Mouse (Mus musculus): ENCODE measurements around the gene Fopnl. TPM values are rescaled to one million over a fixed set of nuclear protein-coding genes. Genes with fewer than 3 reads are reported as not detected.

The Fopnl gene
- 150 and 154 TPM in 2 replicates for polyA plus RNA-seq (2014; fragmentation: Nextera tagmentation; extraction: Ambion mirVana)

DNA sequence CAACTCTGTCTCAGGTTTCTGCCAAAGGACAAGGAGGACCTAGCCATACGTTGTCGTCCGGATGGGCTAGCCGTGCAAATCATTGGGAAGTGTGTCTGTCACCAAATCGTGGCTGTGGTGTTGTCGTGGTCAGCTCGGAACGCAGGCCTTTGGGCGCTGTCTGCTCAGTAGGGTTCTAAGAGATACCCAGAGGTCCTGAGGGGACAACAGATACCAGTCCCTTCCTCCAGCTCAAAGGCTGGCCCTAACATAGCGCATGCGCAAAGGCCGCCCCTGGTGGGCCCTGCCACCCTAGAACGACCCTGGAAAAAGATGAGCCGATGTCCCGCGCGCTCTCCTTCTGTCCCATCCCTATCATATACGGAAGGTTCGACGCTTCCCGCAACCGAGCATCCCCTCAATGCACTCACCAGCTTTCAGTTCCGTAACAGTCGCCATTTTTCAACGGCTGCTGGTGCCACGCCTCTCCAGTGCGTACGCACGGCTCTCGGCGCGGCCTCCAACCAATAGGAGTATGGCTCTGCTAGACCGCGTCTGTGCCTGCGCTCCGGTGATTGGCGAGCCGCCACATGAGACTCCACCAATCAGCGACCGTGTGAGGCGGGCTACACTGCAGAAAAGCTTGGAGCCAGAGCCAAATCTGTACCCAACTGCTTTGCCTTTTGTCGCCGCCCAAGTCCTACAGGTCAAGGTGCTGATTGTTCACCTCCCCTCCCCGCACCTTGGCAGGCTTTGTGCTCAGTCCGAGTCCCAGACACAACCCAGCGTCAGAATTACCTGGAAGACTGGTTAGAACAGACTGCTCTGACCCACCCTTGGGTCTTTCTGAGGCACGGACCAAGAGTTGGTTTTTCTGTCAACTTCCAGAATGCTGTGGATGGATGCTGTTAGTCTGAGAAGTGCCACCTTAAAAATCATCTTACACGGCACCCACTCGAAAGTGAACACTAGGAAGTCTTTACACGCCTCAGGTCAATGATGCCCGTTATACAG lies at the start of gene Fopnl:
TSS of gene Fopnl (minus strand) at position 522 of the 993 bp plus-strand sequence.
- Histone ChIP-seq H3K27me3 (ENCODE audit: control insufficient read depth, insufficient read depth, low read length) (no peaks in the 10 kb centered on the region), H3K9me3 (ENCODE audit: control insufficient read depth, low read length) (no peaks in the 10 kb centered on the region), H3K36me3 (ENCODE audit: control insufficient read depth, insufficient read depth, low read length) (0 out of 2 replicates have a peak, but pooled peaks cover 2% of the 10 kb centered on the region), H3K4me3 (ENCODE audit: low read depth, low read length) (peak within 1 kb of the TSS; percentile 77), H3K27ac (replicated peaks; ENCODE audit: low read depth, low read length) (no peak within 1 kb of the TSS), H3K4me2 (ENCODE audit: low read depth, severe bottlenecking) (peak within 1 kb of the TSS; percentile 68), H3K9ac (ENCODE audit: low read length) (peak within 1 kb of the TSS; percentile 76), H3K4me1 (ENCODE audit: control insufficient read depth, insufficient read depth, low read length) (peaks cover 4% of the 10 kb centered on the region; the same call in 1 of the 2 replicates)
- 5% methylated on average over 51 of the region's 51 CpGs for WGBS
- ATAC-seq (ENCODE audit: insufficient number of reproducible peaks, low FRiP score, low TSS enrichment, low read depth) (peak; percentile 100), DNase-seq (ENCODE audit: low spot score) (peak; percentile 95)

DNA sequence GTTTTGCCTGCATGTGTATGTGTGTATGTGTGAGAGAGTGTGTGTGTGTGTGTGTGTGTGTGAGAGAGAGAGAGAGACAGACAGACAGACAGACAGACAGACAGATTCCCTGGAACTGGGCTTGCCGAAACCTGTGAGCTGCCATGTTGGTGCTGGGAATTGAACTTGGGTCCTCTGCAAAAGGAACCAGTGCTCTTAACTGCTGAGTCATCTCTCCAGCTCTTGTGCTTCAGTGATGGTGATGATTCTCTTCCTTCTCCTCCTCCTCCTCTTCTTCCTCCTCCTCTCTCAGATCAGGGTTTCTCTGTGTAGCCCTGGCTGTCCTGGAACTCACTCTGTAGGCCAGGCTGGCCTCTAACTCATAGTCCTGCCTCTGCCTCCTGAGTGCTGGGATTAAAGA lies 48.8 kb upstream of the Fopnl start:
- ATAC-seq (ENCODE audit: insufficient number of reproducible peaks, low FRiP score, low TSS enrichment, low read depth): no peak
- 90% methylated on average over 1 of the region's 1 CpGs for WGBS

DNA sequence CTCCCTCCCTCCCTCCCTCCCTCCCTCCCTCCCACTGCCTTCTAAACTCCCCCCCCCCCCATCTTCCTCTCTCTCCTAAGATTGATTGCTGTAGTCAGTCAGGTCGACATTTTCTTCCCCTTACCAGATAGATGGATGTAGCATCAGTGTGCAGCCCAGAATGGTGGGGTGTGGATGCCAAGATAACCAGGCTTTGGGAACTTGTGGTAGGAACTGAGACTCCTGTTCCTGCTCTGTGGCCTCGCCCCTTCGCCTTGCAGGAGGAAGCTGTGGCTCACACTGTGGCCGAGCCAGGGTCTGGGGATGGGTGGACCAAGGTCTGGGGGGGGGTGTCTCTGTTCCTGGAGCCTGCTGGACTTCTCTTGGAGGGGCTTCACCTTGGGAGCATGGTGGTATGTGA lies 48.3 kb upstream of the Fopnl start:
- no peak for DNase-seq (ENCODE audit: low spot score)
- H3K4me1 ChIP-seq (ENCODE audit: control insufficient read depth, insufficient read depth, low read length): no peaks in the 10 kb centered on the region
- no peak for ATAC-seq (ENCODE audit: insufficient number of reproducible peaks, low FRiP score, low TSS enrichment, low read depth)
- H3K9me3 ChIP-seq (ENCODE audit: control insufficient read depth, low read length): no peaks in the 10 kb centered on the region
- 80% methylated on average over 4 of the region's 4 CpGs for WGBS
- H3K4me3 ChIP-seq (ENCODE audit: low read depth, low read length): no peak overlapping the region
- H3K4me2 ChIP-seq (ENCODE audit: low read depth, severe bottlenecking): no peak overlapping the region
- H3K27ac ChIP-seq (replicated peaks; ENCODE audit: low read depth, low read length): no peak overlapping the region
- H3K9ac ChIP-seq (ENCODE audit: low read length): no peak overlapping the region
- H3K36me3 ChIP-seq (ENCODE audit: control insufficient read depth, insufficient read depth, low read length): no peaks in the 10 kb centered on the region
- no peaks in the 10 kb centered on the region for H3K27me3 ChIP-seq (ENCODE audit: control insufficient read depth, insufficient read depth, low read length)

More for the DNA sequence above, 48.8 kb upstream of the Fopnl start:
- DNase-seq (ENCODE audit: low spot score): no peak
- no peak overlapping the region for H3K27ac ChIP-seq (replicated peaks; ENCODE audit: low read depth, low read length)
- no peaks in the 10 kb centered on the region for H3K9me3 ChIP-seq (ENCODE audit: control insufficient read depth, low read length)
- no peak overlapping the region for H3K9ac ChIP-seq (ENCODE audit: low read length)
- no peaks in the 10 kb centered on the region for H3K27me3 ChIP-seq (ENCODE audit: control insufficient read depth, insufficient read depth, low read length)
- H3K4me2 ChIP-seq (ENCODE audit: low read depth, severe bottlenecking): no peak overlapping the region
- no peak overlapping the region for H3K4me3 ChIP-seq (ENCODE audit: low read depth, low read length)
- H3K4me1 ChIP-seq (ENCODE audit: control insufficient read depth, insufficient read depth, low read length): no peaks in the 10 kb centered on the region
- H3K36me3 ChIP-seq (ENCODE audit: control insufficient read depth, insufficient read depth, low read length): no peaks in the 10 kb centered on the region

DNA sequence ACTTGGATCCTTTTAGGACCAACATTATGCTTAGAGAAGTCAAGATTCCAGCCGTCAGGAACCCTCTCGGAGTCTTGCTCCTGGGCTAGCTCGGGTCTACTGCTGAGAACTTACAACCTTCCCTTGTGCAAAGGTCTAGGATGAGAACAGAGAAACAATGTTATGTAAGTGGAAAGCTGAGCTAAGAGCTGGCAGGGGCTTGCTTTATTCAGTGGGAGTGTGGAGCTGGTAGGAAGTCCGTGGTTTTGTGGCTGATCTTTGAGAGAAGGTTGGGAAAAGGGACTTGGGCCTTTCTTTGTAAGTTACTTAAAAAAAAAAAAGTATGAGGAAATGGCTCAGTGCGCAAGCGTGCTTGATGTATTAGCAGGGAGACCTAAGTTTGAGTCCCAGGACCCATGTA lies 46.9 kb upstream of the Fopnl start:
- H3K27ac ChIP-seq (replicated peaks; ENCODE audit: low read depth, low read length): no peak overlapping the region
- no peak overlapping the region for H3K4me3 ChIP-seq (ENCODE audit: low read depth, low read length)
- H3K9ac ChIP-seq (ENCODE audit: low read length): no peak overlapping the region
- ATAC-seq (ENCODE audit: insufficient number of reproducible peaks, low FRiP score, low TSS enrichment, low read depth) (no peak), DNase-seq (ENCODE audit: low spot score) (no peak)
- 92% methylated on average over 6 of the region's 6 CpGs for WGBS
- no peaks in the 10 kb centered on the region for H3K4me1 ChIP-seq (ENCODE audit: control insufficient read depth, insufficient read depth, low read length)
- no peak overlapping the region for H3K4me2 ChIP-seq (ENCODE audit: low read depth, severe bottlenecking)
- no peaks in the 10 kb centered on the region for H3K27me3 ChIP-seq (ENCODE audit: control insufficient read depth, insufficient read depth, low read length)
- no peaks in the 10 kb centered on the region for H3K9me3 ChIP-seq (ENCODE audit: control insufficient read depth, low read length)
- H3K36me3 ChIP-seq (ENCODE audit: control insufficient read depth, insufficient read depth, low read length): no peaks in the 10 kb centered on the region

DNA sequence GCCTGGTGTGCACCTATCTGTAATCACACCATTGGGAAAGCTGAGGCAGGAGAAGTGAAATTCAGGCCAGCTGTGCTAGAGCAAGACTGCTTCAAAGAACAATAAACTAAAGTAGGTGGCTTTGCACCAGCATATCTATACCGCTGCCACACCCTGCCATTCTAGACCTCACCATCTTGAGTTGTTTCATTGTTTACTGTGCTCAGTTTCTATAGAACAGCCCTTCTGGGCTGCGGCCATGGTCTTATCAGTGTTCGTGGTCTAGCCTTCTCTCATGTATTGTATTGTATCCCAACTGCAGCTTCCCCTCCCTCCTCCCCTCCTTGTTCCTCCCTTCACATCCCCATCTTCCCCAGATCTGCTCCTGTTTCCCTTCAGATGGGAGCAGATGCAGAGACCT lies 46.3 kb upstream of the Fopnl start:
- Histone ChIP-seq H3K4me3 (ENCODE audit: low read depth, low read length) (no peak overlapping the region), H3K4me1 (ENCODE audit: control insufficient read depth, insufficient read depth, low read length) (no peaks in the 10 kb centered on the region), H3K4me2 (ENCODE audit: low read depth, severe bottlenecking) (no peak overlapping the region), H3K27ac (replicated peaks; ENCODE audit: low read depth, low read length) (no peak overlapping the region), H3K9ac (ENCODE audit: low read length) (no peak overlapping the region), H3K9me3 (ENCODE audit: control insufficient read depth, low read length) (no peaks in the 10 kb centered on the region), H3K27me3 (ENCODE audit: control insufficient read depth, insufficient read depth, low read length) (no peaks in the 10 kb centered on the region), H3K36me3 (ENCODE audit: control insufficient read depth, insufficient read depth, low read length) (no peaks in the 10 kb centered on the region)
- 88% methylated on average over 3 of the region's 3 CpGs for WGBS
- ATAC-seq (ENCODE audit: insufficient number of reproducible peaks, low FRiP score, low TSS enrichment, low read depth) (no peak), DNase-seq (ENCODE audit: low spot score) (no peak)

DNA sequence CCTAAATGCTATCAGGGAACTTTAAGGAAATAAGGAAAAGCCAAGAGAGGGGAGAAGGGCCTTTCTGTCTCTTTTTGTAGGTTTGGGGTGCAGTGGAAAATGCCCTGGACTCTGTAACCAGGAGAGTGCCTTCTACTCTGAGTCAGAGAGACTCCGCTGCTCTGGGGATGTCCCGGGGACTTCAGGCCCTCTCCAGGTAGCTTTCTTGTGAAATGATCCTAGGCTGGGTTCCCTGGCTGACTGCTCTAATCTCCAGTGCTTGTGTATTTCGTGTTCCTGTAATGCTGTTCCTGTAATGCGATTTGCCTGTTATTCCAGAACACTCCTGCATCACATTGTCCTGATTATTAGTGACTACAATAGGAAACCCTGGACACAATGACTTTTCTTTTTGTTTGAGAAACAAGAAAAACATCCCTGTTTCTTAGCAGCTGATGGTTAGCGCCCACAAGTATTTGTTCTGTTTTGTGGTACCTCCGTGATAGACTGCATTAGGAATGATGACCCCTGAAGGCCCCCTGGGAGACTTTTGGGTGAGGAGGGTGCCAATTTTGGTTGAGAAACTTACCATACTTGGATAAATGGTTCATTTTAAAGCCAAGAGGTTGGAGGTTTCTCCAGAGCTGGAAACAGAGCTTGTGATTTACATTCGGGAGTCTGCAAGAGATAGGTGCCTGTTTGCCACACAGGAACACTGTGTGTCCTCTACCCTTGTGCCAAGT lies 45.1 kb upstream of the Fopnl start:
- no peaks in the 10 kb centered on the region for H3K9me3 ChIP-seq (ENCODE audit: control insufficient read depth, low read length)
- no peaks in the 10 kb centered on the region for H3K36me3 ChIP-seq (ENCODE audit: control insufficient read depth, insufficient read depth, low read length)
- H3K4me1 ChIP-seq (ENCODE audit: control insufficient read depth, insufficient read depth, low read length): no peaks in the 10 kb centered on the region
- no peaks in the 10 kb centered on the region for H3K27me3 ChIP-seq (ENCODE audit: control insufficient read depth, insufficient read depth, low read length)
- 37% methylated on average over 7 of the region's 7 CpGs for WGBS
- peak overlapping the region; percentile 76 for H3K9ac ChIP-seq (ENCODE audit: low read length)
- H3K4me3 ChIP-seq (ENCODE audit: low read depth, low read length): peak overlapping the region; percentile 73
- peak; percentile 32 for DNase-seq (ENCODE audit: low spot score)
- no peak overlapping the region for H3K27ac ChIP-seq (replicated peaks; ENCODE audit: low read depth, low read length)
- ATAC-seq (ENCODE audit: insufficient number of reproducible peaks, low FRiP score, low TSS enrichment, low read depth): no peak
- H3K4me2 ChIP-seq (ENCODE audit: low read depth, severe bottlenecking): peak overlapping the region; percentile 53

DNA sequence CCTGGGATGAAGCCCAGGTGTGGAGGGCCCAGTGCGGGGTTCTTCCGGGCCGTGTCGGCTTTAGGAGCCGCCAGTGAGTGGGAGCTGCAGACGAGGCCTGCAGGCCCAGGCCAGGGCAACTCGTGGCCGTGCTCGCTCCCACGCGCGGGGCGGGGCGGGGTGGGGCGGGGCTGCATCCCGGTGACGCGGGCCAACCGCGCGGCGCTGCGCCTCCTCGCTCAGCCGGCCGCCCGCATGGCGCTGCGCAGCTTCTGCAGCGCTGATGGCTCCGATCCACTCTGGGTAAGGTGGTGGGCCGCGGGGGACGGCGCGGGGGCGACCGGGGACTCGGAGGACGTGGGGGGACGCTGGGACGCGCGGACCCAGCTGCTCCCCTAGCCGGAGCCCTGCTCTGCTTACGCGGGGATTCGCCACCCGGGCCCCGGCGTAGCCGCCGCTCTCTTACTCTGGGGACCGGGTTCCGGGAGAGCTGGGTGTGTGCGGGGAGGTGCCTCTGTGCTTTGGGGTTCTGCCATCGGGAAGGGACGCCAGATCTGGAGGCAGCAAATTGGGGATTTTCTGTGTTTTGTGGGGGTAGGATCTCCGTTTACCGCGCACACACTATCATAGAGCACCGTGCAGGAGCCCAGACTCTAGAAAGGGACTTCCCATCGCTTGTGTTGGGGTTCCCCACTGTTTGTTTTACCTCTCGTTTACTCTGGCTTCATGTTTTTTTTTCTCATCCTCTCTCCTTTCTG lies 44.3 kb upstream of the Fopnl start, which contains the start of gene Abcc1:
TSS of gene Abcc1 (plus strand) at position 197 of the 737 bp plus-strand sequence.
- WGBS: under 1% methylated on average over 48 of the region's 64 CpGs
- ATAC-seq (ENCODE audit: insufficient number of reproducible peaks, low FRiP score, low TSS enrichment, low read depth): peak; percentile 95
- H3K9me3 ChIP-seq (ENCODE audit: control insufficient read depth, low read length): no peaks in the 10 kb centered on the region
- H3K4me3 ChIP-seq (ENCODE audit: low read depth, low read length): peak within 1 kb of the TSS; percentile 73
- no peaks in the 10 kb centered on the region for H3K27me3 ChIP-seq (ENCODE audit: control insufficient read depth, insufficient read depth, low read length)
- no peaks in the 10 kb centered on the region for H3K4me1 ChIP-seq (ENCODE audit: control insufficient read depth, insufficient read depth, low read length)
- peak within 1 kb of the TSS; percentile 53 for H3K4me2 ChIP-seq (ENCODE audit: low read depth, severe bottlenecking)
- no peak within 1 kb of the TSS for H3K27ac ChIP-seq (replicated peaks; ENCODE audit: low read depth, low read length)
- DNase-seq (ENCODE audit: low spot score): peak; percentile 81
- H3K36me3 ChIP-seq (ENCODE audit: control insufficient read depth, insufficient read depth, low read length): no peaks in the 10 kb centered on the region
- peak within 1 kb of the TSS; percentile 76 for H3K9ac ChIP-seq (ENCODE audit: low read length)

DNA sequence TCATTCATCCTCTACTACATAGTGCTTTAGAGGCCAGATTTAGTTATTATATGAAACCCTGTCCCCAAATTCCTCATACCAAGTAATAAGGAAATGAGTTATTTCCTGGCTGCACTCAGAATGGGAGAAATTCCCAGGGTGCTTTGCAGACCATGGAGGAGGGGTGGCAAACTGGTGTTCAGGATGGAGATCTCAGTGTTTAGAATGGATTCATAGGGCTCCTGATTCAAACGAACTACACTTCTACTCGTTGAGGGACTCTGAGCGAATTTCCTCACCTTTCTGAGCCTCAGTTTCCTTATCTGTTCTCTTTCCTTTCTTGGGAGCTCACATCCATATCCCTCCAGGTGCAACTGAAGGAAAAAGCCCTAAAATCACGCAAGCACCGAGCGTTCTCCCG lies 43.7 kb upstream of the Fopnl start:
- Histone ChIP-seq H3K36me3 (ENCODE audit: control insufficient read depth, insufficient read depth, low read length) (no peaks in the 10 kb centered on the region), H3K9ac (ENCODE audit: low read length) (peak overlapping the region; percentile 76), H3K4me2 (ENCODE audit: low read depth, severe bottlenecking) (peak overlapping the region; percentile 53), H3K27me3 (ENCODE audit: control insufficient read depth, insufficient read depth, low read length) (no peaks in the 10 kb centered on the region), H3K4me1 (ENCODE audit: control insufficient read depth, insufficient read depth, low read length) (no peaks in the 10 kb centered on the region), H3K4me3 (ENCODE audit: low read depth, low read length) (peak overlapping the region; percentile 73), H3K9me3 (ENCODE audit: control insufficient read depth, low read length) (no peaks in the 10 kb centered on the region), H3K27ac (replicated peaks; ENCODE audit: low read depth, low read length) (no peak overlapping the region)
- WGBS: 2% methylated on average over 7 of the region's 7 CpGs
- DNase-seq (ENCODE audit: low spot score): no peak
- peak; percentile 64 for ATAC-seq (ENCODE audit: insufficient number of reproducible peaks, low FRiP score, low TSS enrichment, low read depth)

Measured in limb, embryonic 11.5 days (tissue).